Mouse (Mus musculus) cerebellum, postnatal 36 days (tissue): Measurements from ENCODE around the gene Gpr135.
"Not testable (repeated sequence)": the region's sequence is repeated elsewhere in the genome, so short reads cannot be mapped to it uniquely, and the experiment has no call there.

ENCODE experiments used
- DNase-seq, 2 experiments: peaks; one replicate each; pipeline ENCODE4 v3.0.0; 2021 to 2022; ENCODE audit warnings: mixed read lengths in 2 of 2

Gene Gpr135

GRCm38 (mm10) chr12:72052571-72052970 lies 18.4 kb downstream of the Gpr135 start:
- DNase-seq: no peak

GRCm38 (mm10) chr12:72050821-72051220 lies 20.1 kb downstream of the Gpr135 start:
- DNase-seq: no peak

- DNase-seq: not testable (repeated sequence)
Observed at GRCm38 (mm10) chr12:72050156-72050555, 20.8 kb downstream of the Gpr135 start.

GRCm38 (mm10) chr12:72047513-72047912 lies 23.4 kb downstream of the Gpr135 start:
- DNase-seq: no peak

- no peak for DNase-seq
Observed at GRCm38 (mm10) chr12:72041238-72041637, 29.7 kb downstream of the Gpr135 start.

- no peak for DNase-seq
Observed at GRCm38 (mm10) chr12:72039501-72039900, 31.4 kb downstream of the Gpr135 start.

- no peak for DNase-seq
Observed at GRCm38 (mm10) chr12:72038866-72039265, 32.1 kb downstream of the Gpr135 start.

GRCm38 (mm10) chr12:72037049-72037448 lies 33.9 kb downstream of the Gpr135 start:
- DNase-seq: no peak

GRCm38 (mm10) chr12:72036097-72036661 lies 34.7 kb downstream of the Gpr135 start:
- no peak for DNase-seq

- no peak for DNase-seq
Observed at GRCm38 (mm10) chr12:72031794-72032193, 39.1 kb downstream of the Gpr135 start.

GRCm38 (mm10) chr12:72031171-72031570 lies 39.8 kb downstream of the Gpr135 start:
- no peak for DNase-seq

GRCm38 (mm10) chr12:72025275-72025795 lies 45.6 kb downstream of the Gpr135 start:
- DNase-seq: no peak

- DNase-seq: no peak
Observed at GRCm38 (mm10) chr12:72023572-72023971, 47.4 kb downstream of the Gpr135 start.

- no peak for DNase-seq
Observed at GRCm38 (mm10) chr12:72022790-72023189, 48.1 kb downstream of the Gpr135 start.

- no peak for DNase-seq
Observed at GRCm38 (mm10) chr12:72021543-72021942, 49.4 kb downstream of the Gpr135 start.

- no peak for DNase-seq
Observed at GRCm38 (mm10) chr12:72020285-72020684, 50.6 kb downstream of the Gpr135 start.
